Mouse (Mus musculus) thymus, postnatal 4 days (tissue): ENCODE measurements around the gene 1700012B07Rik.

Experiments used
- DNase-seq: peaks from one replicate; pipeline ENCODE4 v3.0.0; 2021

The 1700012B07Rik gene

GRCm38 (mm10) chr11:109827946-109828345 lies at the start of gene 1700012B07Rik:
TSS of gene 1700012B07Rik (minus strand) at chr11:109828046.
- DNase-seq: no peak

- no peak for DNase-seq
Observed at GRCm38 (mm10) chr11:109876767-109877166, 48.9 kb upstream of the 1700012B07Rik start.

- no peak for DNase-seq
Observed at GRCm38 (mm10) chr11:109875834-109876233, 48.0 kb upstream of the 1700012B07Rik start.

- no peak for DNase-seq
Observed at GRCm38 (mm10) chr11:109875525-109875802, 47.6 kb upstream of the 1700012B07Rik start.

DNA sequence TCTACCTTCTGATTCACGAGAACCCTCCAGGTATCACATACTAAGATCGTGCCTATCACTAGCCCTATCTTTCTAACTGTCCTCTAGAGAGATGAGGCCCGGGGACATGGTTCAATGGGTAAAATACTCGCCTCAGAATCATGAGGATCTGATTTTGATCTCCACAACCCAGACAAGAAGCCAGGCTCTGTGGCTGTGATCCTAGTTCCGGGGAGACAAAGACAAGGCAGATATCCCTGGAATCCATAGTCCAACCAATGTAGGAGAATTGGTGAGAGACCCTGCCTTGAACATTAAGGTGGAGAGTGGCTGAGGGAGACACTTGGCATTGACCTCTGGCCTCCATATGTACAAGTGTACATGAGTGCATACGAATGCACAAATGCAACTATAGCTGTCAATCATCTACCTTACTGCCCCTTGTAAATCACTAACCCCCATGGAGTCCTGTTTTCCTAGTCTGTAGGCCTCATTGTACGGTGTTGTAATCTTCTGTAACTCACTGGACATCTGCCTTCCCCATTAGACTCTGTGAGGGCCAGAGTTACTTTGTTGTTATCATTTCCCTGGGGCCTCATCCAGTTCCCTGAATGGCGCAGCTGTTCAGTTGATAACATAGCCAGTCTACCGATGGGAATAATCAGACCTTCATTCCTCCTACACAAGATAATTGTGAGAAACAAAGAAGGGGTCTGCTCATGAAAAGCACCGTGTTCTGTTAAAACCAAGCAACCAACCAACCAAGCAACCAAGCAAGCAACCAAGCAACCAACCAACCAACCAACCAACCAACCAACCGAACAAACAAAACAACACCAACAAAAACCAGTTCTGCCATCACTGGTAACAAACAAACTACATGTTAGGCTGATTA lies 47.0 kb upstream of the 1700012B07Rik start:
- DNase-seq: no peak

GRCm38 (mm10) chr11:109873852-109874610 lies 46.2 kb upstream of the 1700012B07Rik start:
- DNase-seq: no peak

GRCm38 (mm10) chr11:109873161-109873775 lies 45.4 kb upstream of the 1700012B07Rik start:
- peak; percentile 18 for DNase-seq

DNA sequence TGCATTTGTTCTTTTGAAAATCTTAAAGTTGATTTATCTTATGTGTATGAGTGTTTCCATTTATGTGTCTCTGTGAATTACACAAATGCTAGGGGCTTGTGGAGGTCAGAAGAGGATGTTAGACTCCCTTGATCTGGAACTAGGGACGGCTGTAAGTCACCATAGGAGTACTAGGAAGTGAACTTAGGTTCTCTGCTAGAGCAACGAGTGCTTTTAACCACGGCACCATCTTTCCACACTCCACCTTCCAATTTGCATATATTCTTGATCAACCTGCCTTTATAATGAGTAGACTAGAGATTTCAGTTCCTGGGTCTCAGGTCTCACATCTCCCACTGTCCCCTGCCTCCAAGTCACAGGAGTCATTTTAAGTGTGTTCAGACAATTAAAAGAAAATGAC lies 44.8 kb upstream of the 1700012B07Rik start:
- no peak for DNase-seq

DNA sequence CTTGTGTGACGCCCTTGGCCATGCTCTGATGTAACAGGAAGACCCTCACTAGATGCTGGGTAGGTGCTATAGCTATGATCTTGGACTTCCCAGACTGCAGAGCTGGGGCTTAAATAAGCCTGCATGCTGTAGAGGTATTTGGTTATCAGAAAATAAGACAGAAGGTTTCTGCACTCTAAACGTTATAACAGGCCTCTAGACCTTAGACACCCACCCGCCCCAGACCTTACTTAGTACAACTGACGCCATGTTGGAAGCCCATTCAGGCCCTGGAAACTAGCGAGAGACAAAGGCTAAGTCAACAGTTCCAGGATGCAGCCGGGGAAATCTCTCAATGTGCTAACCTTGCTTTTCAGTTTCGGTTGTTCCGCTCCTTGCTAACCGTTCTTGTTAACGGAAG lies 44.2 kb upstream of the 1700012B07Rik start:
- no peak for DNase-seq

- no peak for DNase-seq
Observed at GRCm38 (mm10) chr11:109867861-109868260, 40.0 kb upstream of the 1700012B07Rik start.

DNA sequence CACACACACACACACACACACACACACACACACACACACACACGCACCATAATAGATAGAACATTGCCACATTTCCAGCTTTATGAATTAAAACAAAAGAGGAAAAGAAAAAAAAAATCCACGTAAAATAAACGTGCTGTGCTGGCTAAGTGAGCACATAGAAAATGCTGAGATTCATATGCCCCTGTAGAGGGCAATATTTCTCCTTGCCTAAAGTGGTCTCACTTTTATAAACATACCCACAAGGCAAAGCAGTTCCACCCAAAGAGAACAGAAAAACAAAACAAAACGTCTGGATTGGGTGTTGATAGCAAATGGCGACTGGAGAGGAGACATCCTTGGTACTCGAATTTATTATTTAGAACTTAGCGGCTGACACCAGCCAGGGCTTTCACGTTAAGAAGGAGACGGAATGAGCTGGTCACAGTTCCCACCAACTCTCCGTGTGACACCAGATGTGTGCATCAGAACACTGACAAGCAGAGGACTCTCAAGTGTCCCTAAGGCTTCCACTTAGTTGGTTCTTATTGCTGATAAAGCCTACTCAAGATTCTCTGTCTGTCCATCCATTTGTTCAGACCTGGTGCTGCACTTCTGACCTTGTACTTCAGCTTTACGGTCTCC lies 38.8 kb upstream of the 1700012B07Rik start:
- no peak for DNase-seq

GRCm38 (mm10) chr11:109865526-109865925 lies 37.7 kb upstream of the 1700012B07Rik start:
- no peak for DNase-seq

- no peak for DNase-seq
Observed at GRCm38 (mm10) chr11:109863951-109864350, 36.1 kb upstream of the 1700012B07Rik start.

- DNase-seq: peak; percentile 78
Observed at GRCm38 (mm10) chr11:109863194-109863746, 35.4 kb upstream of the 1700012B07Rik start.

DNA sequence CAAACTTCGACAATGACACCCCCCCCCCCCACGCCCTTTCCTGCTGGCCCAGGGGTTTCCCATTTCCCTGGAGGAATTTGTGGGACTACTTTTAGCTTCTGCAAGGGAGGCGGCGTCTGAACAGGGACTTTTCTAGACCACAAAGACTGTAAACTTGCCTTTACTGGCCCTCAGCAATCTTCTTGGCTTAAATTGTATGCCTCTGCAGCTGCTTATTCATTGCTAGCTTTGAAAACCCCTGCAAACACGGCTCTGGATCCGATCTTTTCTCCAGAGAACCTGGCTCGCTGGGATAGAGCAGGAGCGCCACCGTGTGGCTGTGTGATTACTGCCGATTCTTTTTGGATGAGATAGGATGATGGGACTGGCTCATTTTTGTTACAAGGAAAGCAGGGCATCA lies 32.7 kb upstream of the 1700012B07Rik start:
- DNase-seq: peak; percentile 94

DNA sequence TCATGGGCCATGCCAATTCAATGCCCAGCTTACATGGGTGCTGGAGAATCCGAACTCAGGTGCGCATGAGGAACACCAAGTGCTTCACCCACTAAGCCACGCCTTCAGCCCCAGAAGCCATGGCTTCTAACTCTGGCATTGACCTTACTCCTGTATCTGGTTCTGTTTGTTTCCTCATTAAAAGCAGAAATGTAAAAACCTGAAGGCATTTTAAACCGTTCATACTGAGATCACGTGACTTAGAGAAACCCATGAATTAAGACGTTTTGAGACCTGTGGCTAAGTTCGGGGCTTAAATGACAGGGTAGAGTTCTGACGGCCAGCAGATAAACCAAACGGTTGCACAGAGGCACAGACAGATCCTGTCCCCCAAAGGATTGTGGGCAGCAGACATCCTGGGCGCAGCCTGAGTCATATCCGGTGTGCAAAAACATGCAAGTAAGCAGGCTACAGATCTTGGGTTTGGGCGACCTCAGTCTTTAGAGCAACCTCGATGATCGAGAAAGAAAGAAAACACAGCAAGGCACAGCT lies 32.2 kb upstream of the 1700012B07Rik start:
- peak; percentile 68 for DNase-seq

- DNase-seq: no peak
Observed at GRCm38 (mm10) chr11:109859441-109859840, 31.6 kb upstream of the 1700012B07Rik start.

DNA sequence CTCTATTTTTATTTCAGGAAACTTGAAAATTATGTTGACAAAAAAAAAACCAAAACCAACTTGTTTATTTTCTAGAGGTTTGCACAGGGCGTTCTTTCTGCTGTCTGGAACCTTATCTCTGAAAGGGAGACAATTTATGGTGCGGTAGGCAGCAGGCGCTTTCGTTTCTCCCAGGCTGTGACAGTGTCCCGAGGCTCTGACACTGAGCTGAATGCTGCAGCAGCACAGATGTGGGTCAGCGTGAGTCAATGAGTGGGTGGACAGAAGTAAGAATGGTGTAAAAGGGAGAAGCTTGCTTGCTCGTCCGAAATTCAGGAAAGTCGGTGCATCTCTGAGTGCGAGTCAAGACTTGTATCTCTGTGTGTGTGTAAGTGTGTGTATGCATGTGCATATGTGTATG lies 29.2 kb upstream of the 1700012B07Rik start:
- DNase-seq: no peak

- DNase-seq: no peak
Observed at GRCm38 (mm10) chr11:109854056-109854455, 26.2 kb upstream of the 1700012B07Rik start.

DNA sequence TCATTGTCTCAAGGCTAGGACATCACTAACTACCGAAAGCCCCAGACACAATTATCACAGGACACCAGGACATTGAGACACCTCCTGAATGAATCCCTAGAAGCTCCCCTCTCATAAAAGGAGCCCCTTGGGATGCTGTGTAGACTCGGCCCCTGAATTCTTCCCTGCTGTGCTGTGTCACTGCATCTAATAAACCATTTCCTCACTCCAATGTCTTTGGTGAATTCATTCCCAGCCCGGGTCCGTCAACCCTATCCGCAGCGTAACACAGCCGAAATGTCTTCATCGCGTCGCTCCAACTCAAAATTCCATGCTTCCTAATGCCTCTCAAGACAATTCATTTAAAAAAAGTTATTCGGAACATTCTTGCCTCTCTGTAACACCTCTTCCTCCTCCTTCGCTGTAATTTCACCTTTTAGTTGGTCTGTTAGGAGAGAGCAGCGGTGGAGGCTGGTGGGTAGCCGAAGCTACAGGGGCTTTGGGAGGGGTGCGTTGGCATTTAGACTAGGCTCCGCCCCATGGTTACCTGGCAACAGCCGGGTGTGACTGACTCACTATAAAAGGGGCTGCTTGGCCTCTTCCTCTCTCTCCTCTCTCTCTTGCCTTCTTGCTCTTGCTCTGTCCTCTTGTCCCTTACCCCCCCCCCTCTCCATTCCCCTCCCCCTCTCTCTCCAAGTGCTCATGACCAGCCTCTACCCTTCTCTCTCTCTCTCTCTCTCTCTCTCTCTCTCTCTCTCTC lies 25.6 kb upstream of the 1700012B07Rik start:
- DNase-seq: peak; percentile 67

GRCm38 (mm10) chr11:109851996-109852395 lies 24.1 kb upstream of the 1700012B07Rik start:
- DNase-seq: no peak

GRCm38 (mm10) chr11:109846343-109846742 lies 18.5 kb upstream of the 1700012B07Rik start:
- no peak for DNase-seq
